Mouse (Mus musculus) myocyte (in vitro differentiated cells): ENCODE results near the gene Twist2.

ENCODE experiments used
- MAX ChIP-seq: IDR thresholded peaks from one replicate; pipeline ENCODE4 v1.6.1; 2011; ENCODE audit warnings: low read depth, mild to moderate bottlenecking, control low read depth
- POLR2A ChIP-seq: IDR thresholded peaks from one replicate; pipeline ENCODE4 v1.6.1; 2011; ENCODE audit warnings: low read depth, mild to moderate bottlenecking, control low read depth, moderate library complexity; ENCODE audit not compliant: insufficient read length

- TF ChIP-seq MAX (no peak), POLR2A (no peak)
Observed at GRCm38 (mm10) chr1:91762528-91763091, 38.7 kb upstream of the Twist2 start.
